Mouse (Mus musculus) fat pad, adult 2 months (tissue): ENCODE measurements around the gene Sorbs1.

ENCODE experiments used
- DNase-seq: peaks from one replicate; pipeline ENCODE4 v3.0.0-alpha.2; 2011; ENCODE audit warnings: low read depth, low spot score; ENCODE audit errors: extremely low read depth

The Sorbs1 gene

DNA sequence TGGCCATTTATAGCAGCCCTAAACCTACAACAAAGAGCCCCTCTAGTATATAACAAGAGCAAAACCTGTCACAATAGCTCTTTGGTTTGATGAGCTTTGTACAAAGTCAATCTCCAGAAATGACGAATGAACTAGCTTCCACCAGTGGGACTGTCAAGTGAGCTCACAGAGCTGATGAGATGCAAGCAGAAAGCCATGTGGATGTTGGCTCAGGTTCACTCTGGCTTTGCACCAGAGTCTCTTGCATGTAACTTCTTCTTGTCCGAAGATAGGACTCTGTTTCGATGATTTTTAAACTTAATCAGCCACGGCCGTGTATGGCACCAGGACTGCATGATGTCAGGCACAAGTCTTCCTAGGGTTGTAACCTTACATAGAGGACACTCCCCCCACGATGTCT is 133.6 kb downstream of the Sorbs1 start:
- DNase-seq, result no peak

GRCm38 (mm10) chr19:40379081-40379480 is 134.5 kb downstream of the Sorbs1 start:
- no peak for DNase-seq

DNA sequence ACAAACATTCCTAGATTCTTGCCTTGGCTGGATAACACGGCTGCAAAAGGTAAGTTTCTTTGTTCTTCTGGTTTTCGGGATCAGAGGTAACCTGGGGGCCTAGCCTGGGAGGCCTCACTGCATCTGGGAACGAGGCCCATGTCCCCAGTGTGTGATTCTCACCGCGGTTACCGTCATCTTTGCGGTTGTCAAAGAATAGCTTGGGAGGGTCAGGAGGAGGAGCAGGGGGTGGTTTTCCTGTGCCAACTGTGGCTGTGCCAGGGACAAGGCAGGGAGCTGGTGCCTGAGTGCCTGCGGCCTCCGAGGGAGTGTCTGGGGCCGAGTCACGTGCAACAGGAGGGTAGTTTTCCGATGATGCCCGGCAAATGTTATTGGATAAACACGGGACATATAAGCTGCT is 135.9 kb downstream of the Sorbs1 start:
- DNase-seq, result no peak

- DNase-seq, result no peak
These were observed 136.9 kb downstream of the Sorbs1 start for GRCm38 (mm10) chr19:40376566-40377281.

DNA sequence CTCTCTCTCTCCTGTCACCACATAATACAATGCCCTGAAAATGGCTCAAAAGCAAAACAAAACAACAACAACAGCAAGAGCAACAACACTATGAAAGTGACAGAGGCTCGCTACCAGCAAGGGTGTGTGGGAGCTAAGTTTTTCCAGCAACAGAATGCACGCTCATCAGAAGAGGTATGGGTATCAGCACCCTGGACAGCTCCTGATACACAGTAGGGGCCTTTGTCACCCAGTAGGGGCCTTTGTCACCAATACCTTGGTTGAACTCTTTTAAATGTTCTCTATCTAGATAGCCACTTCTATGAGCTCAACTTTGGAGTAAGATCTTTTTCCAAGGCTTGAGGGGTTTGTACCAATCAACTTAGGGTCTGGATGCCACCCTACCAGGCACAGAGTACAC is 138.9 kb downstream of the Sorbs1 start:
- no peak for DNase-seq

DNA sequence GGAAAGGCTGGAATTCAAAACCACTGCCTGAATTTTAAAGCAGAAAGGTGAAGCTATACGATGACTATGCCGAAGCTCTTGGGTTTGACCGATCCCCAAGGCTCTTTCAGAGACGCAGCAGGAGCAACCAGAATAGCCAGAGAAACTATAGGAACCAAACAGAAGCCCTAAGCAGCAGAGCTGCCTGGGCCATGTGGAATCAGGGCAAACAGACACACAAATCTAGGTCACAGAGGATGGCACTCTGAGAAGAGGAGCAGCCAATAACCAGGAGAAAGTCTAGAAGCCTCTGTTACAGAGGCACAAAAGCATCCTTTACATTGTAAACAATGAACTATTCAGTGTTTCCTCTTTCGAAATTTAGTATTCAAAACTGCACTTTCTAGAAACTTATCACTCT is 140.9 kb downstream of the Sorbs1 start:
- DNase-seq, result no peak

GRCm38 (mm10) chr19:40371866-40372265 is 141.7 kb downstream of the Sorbs1 start:
- DNase-seq, result no peak

DNA sequence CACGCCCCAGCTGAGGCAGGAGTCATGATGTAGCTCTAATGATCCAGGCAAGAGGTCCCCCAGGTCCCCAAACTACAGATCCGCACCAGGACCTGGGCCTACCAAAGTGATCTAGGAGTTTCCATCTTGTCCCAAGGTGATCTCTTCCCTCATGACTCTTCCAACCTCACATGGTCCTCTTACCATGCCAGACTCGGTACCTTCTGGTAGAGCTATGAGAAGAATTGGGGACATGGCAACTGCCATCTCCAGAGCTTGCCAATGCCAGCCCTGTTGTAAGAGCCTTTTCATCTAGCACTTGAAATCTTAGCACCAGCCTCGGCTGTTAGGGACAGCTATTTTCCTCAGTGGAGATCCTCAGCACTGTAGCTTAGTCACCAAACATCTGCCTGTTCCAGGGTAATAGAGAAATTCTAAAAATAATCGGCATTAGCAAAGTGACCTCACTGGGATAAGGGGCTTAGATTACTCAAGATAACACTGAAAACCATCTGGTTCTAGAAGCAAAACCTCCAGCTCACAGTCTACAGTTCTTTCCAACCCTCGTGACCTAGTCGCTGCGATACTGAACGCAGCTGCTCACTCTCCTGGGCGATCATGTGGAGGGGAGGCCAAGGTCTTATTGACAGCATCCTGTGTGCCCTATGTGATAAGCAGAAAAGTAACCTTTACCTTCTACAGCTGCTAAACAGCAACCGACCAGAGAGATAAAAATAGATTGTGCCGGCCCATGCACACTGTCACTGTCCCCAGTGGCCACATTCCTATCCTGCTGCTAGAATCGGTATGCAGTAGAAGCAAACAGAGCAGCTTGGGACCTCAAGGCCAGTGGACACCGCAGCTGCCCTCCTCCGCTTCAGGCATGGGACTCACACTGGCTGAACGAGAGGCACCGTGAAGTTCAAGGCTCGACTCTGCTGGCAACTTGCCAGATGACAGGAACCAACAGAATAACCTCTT is 143.4 kb downstream of the Sorbs1 start:
- DNase-seq, result no peak

DNA sequence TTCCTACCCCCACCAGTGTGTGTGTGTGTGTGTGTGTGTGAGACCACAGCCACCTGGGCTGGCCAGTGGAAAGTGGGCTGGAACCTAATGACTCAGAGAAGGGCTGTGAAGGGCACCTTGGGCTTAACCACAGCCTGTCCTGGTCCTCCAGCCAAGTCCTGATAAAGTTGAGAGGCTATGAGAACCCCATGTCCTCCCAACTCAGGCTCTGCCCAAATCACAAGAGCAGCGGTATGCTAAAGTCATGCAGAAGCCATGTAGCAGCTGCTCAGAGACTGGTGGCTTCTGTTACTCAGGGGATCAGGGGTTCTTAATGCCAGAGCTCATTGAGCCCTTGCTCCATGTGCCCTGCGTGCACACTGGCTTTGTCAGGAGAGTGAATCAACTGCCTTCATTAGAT is 145.1 kb downstream of the Sorbs1 start:
- DNase-seq, result no peak

DNA sequence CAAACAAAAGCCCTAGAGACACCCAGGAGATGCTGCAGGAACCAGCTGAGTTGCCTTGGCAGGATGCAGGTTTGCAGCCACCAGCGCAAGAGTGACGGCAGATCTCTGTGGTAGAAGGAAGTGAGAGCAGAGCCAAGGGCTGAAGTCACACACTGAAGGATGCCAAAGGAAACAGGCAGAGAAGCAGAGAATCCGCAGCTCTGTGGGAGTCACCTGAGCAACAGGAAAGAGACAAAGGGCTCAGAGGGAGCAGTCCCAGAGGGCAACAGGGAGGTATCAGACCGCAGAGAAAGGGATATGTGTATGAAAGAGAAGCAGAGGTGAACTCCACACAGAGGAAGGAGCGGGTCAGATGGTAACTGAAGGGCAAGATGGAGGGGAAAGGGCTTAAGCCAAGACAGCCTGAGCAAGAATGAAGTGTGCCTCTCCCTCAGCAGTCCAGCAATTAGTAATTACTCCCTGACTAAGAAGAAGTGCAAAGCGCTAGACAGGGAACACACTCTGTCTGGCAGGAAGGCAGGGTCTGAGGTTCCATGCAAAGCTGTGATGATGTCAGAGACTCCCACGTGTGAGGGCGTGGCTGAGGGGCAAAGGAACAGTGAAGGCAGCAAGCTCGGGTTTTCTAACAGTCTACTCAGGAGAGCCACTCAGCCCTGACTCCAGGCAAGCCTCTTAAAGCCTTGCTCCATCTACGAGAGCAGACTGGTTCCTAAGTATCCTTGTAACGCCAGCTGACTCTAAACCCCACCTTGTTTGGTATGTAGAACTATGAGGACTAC is 147.2 kb downstream of the Sorbs1 start:
- peak; percentile 26 for DNase-seq

DNA sequence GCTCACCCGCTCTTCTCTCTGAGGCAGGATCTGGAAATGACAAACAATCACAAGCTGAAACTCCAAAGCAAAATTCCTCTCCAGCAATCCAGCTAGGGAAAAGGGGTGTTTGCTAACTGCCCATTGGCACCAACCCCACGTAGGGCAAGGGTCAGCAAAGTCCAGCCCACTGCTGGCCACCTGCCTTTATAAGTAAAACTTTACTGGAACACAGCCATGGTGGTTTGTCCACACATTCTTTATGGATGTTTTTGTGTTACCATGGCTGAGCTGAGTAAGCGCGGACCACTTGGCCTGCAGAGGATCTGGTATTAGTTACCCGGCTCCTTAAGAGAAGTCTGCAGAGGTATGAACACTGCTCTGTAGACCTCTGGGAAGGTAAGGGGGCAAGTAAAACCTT is 148.4 kb downstream of the Sorbs1 start:
- no peak for DNase-seq

GRCm38 (mm10) chr19:40363447-40363846 is 150.1 kb downstream of the Sorbs1 start:
- DNase-seq, result no peak

GRCm38 (mm10) chr19:40362203-40362865 is 151.2 kb downstream of the Sorbs1 start:
- no peak for DNase-seq

DNA sequence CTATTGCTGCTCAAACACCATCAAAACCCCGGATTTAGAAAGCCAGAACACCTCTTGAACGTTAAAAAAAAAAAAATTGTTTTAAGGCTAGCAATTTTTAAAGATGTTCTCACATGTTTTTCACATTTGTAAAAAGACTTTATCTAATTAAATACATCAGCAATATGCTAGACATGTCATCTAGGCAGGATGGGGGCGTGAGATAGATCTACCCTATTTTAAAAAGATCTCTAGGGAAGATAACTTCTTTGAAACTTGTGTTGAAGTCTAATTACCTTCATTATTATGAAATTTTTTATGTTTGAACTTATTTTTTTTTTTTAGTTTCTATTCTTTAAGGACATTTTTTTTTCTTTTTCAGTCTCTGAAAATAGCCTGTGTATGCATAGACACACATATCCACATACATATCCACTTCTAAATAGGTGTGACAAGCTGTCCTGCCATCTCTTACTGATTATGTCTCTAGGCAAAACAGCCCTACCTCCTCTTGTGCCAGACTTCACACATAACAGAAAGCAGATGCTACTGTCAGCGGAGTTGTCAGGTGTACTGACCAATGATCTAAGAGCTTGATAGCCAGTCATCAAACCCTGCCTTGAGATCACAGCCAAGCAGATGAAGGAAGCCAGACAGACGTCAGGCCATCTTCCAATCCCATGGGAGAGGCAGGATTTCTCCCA is 153.7 kb downstream of the Sorbs1 start:
- no peak for DNase-seq

DNA sequence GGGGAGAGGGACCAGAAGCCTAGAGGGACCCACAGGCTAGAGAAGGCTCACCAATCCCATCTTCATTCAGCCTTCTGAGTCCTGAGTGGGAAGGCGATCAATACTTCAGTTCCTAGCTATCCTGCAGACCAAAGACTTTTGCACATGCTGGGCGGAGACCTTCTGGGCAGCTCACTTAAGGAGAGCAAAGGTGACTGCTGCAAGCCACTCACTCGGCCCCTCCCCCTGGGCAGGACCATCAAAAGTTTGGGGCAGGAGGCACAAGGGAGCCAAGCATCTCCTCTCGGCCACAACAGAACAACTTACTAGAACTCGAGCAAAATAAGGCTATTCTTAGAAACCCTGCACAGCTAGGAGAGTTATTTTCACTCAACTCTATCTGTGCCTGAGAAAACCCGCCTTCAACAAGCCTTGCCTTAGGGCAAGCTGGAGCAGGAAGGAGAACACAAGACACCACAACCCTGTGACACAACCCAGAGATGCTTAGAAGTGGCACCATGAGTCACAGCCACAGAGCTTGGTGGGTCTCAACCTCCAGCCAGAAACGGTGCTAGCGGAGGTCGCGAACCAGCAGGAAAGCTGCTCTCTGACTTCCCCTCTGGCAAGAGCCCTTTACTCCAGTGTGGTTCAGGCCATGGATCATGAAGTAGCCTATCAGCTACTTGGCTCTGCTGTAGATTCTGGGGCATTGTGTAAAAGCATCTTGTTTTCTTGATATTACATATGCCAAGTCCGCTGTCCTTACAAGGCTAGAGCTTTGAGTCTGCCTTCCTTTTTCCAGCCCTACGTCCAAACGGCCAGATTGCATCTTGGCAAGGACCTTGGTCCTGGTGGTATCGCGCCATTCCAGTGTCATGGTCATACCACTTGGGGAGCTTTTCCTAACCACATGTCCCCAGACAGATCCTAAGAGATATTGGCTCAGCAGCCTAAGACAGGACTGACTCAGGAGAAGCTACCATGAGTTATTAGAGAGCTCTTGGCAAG is 156.8 kb downstream of the Sorbs1 start:
- DNase-seq, result no peak

- no peak for DNase-seq
These were observed 158.5 kb downstream of the Sorbs1 start for GRCm38 (mm10) chr19:40355075-40355474.

GRCm38 (mm10) chr19:40352006-40352405 is 161.6 kb downstream of the Sorbs1 start:
- DNase-seq, result no peak

DNA sequence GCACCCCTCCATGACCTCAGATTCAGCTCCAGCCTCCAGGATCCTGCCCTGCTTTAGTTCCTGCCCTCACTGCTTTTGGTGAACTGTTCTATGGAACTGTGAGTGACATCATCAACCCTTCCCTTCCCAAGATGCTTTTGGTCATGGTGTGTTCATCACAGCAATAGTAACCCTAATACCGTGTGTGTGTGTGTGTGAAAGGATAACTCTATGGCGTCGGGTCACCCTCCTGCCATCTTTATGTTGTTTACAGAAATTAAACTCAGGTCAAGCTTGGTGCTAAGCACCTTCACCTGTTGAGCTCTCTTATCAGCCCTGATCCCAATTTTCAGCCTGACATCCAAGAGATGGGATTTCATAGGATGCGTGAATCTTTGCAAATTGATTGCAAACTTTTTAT is 162.7 kb downstream of the Sorbs1 start:
- no peak for DNase-seq
